Mouse (Mus musculus) ES-E14 (cell line): ENCODE measurements around the gene Agap1.

Source experiments
- HCFC1 ChIP-seq: IDR thresholded peaks from 2 replicates; pipeline ENCODE4 v1.6.1; 2012; ENCODE audit warnings: low read length, inconsistent platforms, borderline replicate concordance; ENCODE audit not compliant: insufficient read depth
- MAFK ChIP-seq: IDR thresholded peaks from 2 replicates; pipeline ENCODE4 v1.6.1; 2014; ENCODE audit warnings: mild to moderate bottlenecking, low read depth, low read length, inconsistent platforms; ENCODE audit not compliant: insufficient read depth
- ZC3H11A ChIP-seq: IDR thresholded peaks from 2 replicates; pipeline ENCODE4 v1.6.1; 2012; ENCODE audit warnings: low read depth, mild to moderate bottlenecking, inconsistent platforms, low read length, borderline replicate concordance
- ZNF384 ChIP-seq: IDR thresholded peaks from 2 replicates; pipeline ENCODE4 v1.6.1; 2012; ENCODE audit warnings: low read depth, low read length, inconsistent platforms

DNA sequence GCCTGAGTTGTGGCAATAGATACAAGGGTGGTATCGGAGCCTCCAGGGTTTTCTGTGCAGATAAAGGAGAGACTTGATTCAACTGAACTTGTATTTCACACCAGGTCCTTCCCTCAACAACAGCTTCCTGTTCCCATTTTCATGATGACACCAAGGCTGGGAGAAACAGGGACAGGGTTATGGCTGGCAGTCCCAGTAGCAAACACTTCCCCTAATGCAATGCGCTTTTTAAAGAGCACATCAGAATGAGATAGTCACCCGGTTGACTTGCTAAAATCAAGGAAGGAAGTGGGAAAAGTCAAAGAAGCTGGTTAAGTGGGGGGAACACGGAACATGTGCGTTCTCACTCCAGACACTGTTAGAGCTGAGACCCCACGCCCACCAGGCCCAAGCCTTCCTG is 436.8 kb downstream of the Agap1 start:
- no peak for TF ChIP-seq ZC3H11A
- TF ChIP-seq ZNF384, result no peak
- TF ChIP-seq HCFC1, result no peak
- TF ChIP-seq MAFK, result no peak
